Mouse (Mus musculus): ENCODE measurements around the gene Pkd1.

Pkd1 gene

GRCm38 (mm10) chr17:24549618-24550415 is at the start of gene Pkd1:
Gene Pkd1, plus strand, starts transcription at chr17:24549834.
- DNase-seq (ENCODE audit: low read depth, low spot score): peak; percentile 100

- DNase-seq (ENCODE audit: low read depth, low spot score): no peak
Measured at GRCm38 (mm10) chr17:24502208-24502607, 47.4 kb upstream of the Pkd1 start.

GRCm38 (mm10) chr17:24504085-24504484 is 45.5 kb upstream of the Pkd1 start:
- DNase-seq (ENCODE audit: low read depth, low spot score): no peak

- DNase-seq (ENCODE audit: low read depth, low spot score): no peak
Measured at GRCm38 (mm10) chr17:24505286-24505955, 44.2 kb upstream of the Pkd1 start.

GRCm38 (mm10) chr17:24506332-24507070 is 43.1 kb upstream of the Pkd1 start:
- peak; percentile 82 for DNase-seq (ENCODE audit: low read depth, low spot score)

GRCm38 (mm10) chr17:24507129-24507664 is 42.4 kb upstream of the Pkd1 start:
- peak; percentile 43 for DNase-seq (ENCODE audit: low read depth, low spot score)

- no peak for DNase-seq (ENCODE audit: low read depth, low spot score)
Measured at GRCm38 (mm10) chr17:24507806-24508460, 41.7 kb upstream of the Pkd1 start.

- peak; percentile 82 for DNase-seq (ENCODE audit: low read depth, low spot score)
Measured at GRCm38 (mm10) chr17:24513609-24514008, 36.0 kb upstream of the Pkd1 start.

GRCm38 (mm10) chr17:24514270-24515257 is 35.1 kb upstream of the Pkd1 start:
- no peak for DNase-seq (ENCODE audit: low read depth, low spot score)

GRCm38 (mm10) chr17:24520450-24520849 is 29.2 kb upstream of the Pkd1 start:
- no peak for DNase-seq (ENCODE audit: low read depth, low spot score)

- no peak for DNase-seq (ENCODE audit: low read depth, low spot score)
Measured at GRCm38 (mm10) chr17:24524734-24525133, 24.9 kb upstream of the Pkd1 start.

- no peak for DNase-seq (ENCODE audit: low read depth, low spot score)
Measured at GRCm38 (mm10) chr17:24527315-24527714, 22.3 kb upstream of the Pkd1 start.

- peak; percentile 100 for DNase-seq (ENCODE audit: low read depth, low spot score)
Measured at GRCm38 (mm10) chr17:24527723-24528559, 21.7 kb upstream of the Pkd1 start, which contains the start of gene Traf7. Gene Traf7, minus strand, starts transcription at chr17:24527938.

GRCm38 (mm10) chr17:24528560-24528918 is 21.1 kb upstream of the Pkd1 start:
- no peak for DNase-seq (ENCODE audit: low read depth, low spot score)

GRCm38 (mm10) chr17:24529007-24529451 is 20.6 kb upstream of the Pkd1 start:
- peak; percentile 76 for DNase-seq (ENCODE audit: low read depth, low spot score)

- DNase-seq (ENCODE audit: low read depth, low spot score): no peak
Measured at GRCm38 (mm10) chr17:24529883-24530282, 19.8 kb upstream of the Pkd1 start.

GRCm38 (mm10) chr17:24530361-24531050 is 19.1 kb upstream of the Pkd1 start:
- DNase-seq (ENCODE audit: low read depth, low spot score): peak; percentile 53

GRCm38 (mm10) chr17:24531064-24531463 is 18.6 kb upstream of the Pkd1 start:
- DNase-seq (ENCODE audit: low read depth, low spot score): no peak

GRCm38 (mm10) chr17:24532045-24532444 is 17.6 kb upstream of the Pkd1 start:
- DNase-seq (ENCODE audit: low read depth, low spot score): no peak

All from brain, adult 2 months (tissue).